Mouse (Mus musculus) lung, embryonic 14.5 days (tissue): ENCODE results near the gene Ikbke. TPM values are rescaled to one million over a fixed set of nuclear protein-coding genes. Genes with fewer than 3 reads are reported as not detected.
A peak's percentile ranks its signal among the peaks of the same experiment; 100 is the strongest.

Experiments used
- ATAC-seq: fragments of 200-750 bp; cut with Nextera tagmentation; 2 replicates; pipeline ENCODE4 v1.8.0; 2017; ENCODE audit warnings: mild to moderate bottlenecking, moderate TSS enrichment, moderate library complexity; ENCODE audit not compliant: insufficient read depth
- DNase-seq: peaks from one replicate; pipeline ENCODE4 v3.0.0-alpha.2; 2015
- H3K27ac ChIP-seq: fragments of 300-500 bp; sonication (generic); 2 replicates; pipeline ENCODE4 v1.5.1; 2014; ENCODE audit warnings: low read depth, mild to moderate bottlenecking, moderate library complexity
- H3K27me3 ChIP-seq: fragments of 300-500 bp; sonication (generic); 2 replicates; pipeline ENCODE4 v1.6.1; 2014; ENCODE audit warnings: low read length, control low read depth; ENCODE audit not compliant: insufficient read depth
- H3K36me3 ChIP-seq: fragments of 300-500 bp; sonication (generic); 2 replicates; pipeline ENCODE4 v1.6.1; 2014; ENCODE audit warnings: control low read depth; ENCODE audit not compliant: insufficient read depth
- H3K4me1 ChIP-seq: fragments of 300-500 bp; sonication (generic); 2 replicates; pipeline ENCODE4 v1.6.1; 2014; ENCODE audit warnings: antibody characterized with exemption, control low read depth; ENCODE audit not compliant: insufficient read depth
- H3K4me2 ChIP-seq: fragments of 300-500 bp; sonication (generic); 2 replicates; pipeline ENCODE4 v1.6.1; 2014; ENCODE audit warnings: mild to moderate bottlenecking
- H3K4me3 ChIP-seq: fragments of 300-500 bp; sonication (generic); 2 replicates; pipeline ENCODE4 v1.5.1; 2014; ENCODE audit warnings: low read depth, low read length
- H3K9ac ChIP-seq: fragments of 300-500 bp; sonication (generic); 2 replicates; pipeline ENCODE4 v1.6.1; 2014
- H3K9me3 ChIP-seq: fragments of 300-500 bp; sonication (generic); 2 replicates; pipeline ENCODE4 v1.6.1; 2016; ENCODE audit warnings: low read depth, low read length, control low read depth
- CTCF ChIP-seq: IDR thresholded peaks from 2 replicates; pipeline ENCODE4 v1.5.1; 2016; ENCODE audit warnings: antibody characterized with exemption, low read depth
- WGBS: fragments of 180-500 bp; shearing (Covaris S2); extraction: QIAGEN DNeasy Blood & Tissue Kit; methylation state at CpG from one replicate; pipeline ENCODE4 v1.1.7; 2014; 5-methylcytosine and 5-hydroxymethylcytosine counted together
- polyA plus RNA-seq: library from polyadenylated mRNA; unstranded; fragments of >200 nt; fragmentation: Nextera tagmentation; extraction: Ambion mirVana; gene quantifications from 2 replicates; pipeline ENCODE4 v1.2.1, GENCODE M21; 2014

The Ikbke gene
- polyA plus RNA-seq, 1 experiment from 2014 or later = 2.3 TPM

DNA sequence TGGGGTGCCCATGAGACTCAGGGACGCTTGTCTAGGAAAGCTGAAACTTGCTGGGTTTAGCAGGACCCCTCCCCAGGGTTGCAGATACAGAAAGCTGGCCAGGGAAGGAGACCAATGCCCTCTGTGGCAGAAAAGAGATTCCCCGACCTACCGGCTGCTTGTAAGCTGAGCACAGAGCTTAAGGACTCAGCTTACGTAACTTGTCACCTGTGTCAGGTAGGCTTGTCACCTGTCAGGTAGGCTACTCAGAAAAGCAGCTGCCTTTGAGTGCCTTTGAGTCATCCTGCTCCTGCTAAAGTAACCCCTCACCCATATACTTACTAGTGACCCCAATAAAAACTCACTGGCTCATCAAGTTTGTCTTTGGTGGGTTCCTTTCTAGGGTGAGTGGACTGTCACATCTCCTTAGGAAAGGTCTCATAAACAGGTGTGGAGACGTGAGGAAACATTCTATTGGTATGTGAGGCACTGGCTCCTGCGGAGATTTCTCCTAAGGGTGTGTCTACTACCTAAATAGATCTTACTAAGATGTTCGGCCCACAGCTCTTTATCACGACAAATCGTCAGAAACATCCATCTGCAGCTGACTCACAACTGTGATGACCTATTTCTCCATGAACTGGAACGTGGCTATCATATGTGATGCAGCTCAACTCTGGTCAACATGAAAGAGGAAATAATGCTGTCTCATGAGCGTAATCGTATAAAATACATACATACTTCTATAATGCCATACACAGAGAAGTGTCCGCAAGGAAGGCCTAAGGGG, 57.4 kb downstream of the Ikbke start:
- H3K4me3 ChIP-seq = no peak overlapping the region
- no peak for DNase-seq
- 73% methylated on average over 13 of the region's 13 CpGs for WGBS

GRCm38 (mm10) chr1:131218933-131219332, 60.5 kb downstream of the Ikbke start:
- 86% methylated on average over 11 of the region's 11 CpGs for WGBS

More for the DNA sequence above, 57.4 kb downstream of the Ikbke start:
- Histone ChIP-seq H3K27ac (no peak overlapping the region), H3K27me3 (no peaks in the 10 kb centered on the region), H3K4me2 (no peak overlapping the region), H3K4me1 (no peaks in the 10 kb centered on the region), H3K36me3 (no peaks in the 10 kb centered on the region), H3K9ac (no peak overlapping the region), H3K9me3 (no peaks in the 10 kb centered on the region)
- no peak for ATAC-seq
- no peak for TF ChIP-seq CTCF

GRCm38 (mm10) chr1:131213361-131213760, 66.0 kb downstream of the Ikbke start:
- Histone ChIP-seq H3K4me1 (peaks cover 6% of the 10 kb centered on the region; the same call in 1 of the 2 replicates), H3K9ac (no peak overlapping the region; the same call in 1 of the 2 replicates), H3K9me3 (no peaks in the 10 kb centered on the region), H3K27me3 (no peaks in the 10 kb centered on the region), H3K4me2 (no peak overlapping the region), H3K4me3 (no peak overlapping the region), H3K36me3 (no peaks in the 10 kb centered on the region), H3K27ac (0 out of 2 replicates have a peak overlapping the region, but pooled peaks have one; percentile 33)
- DNase-seq (peak; percentile 65), ATAC-seq (peak; percentile 26; the same call in 1 of the 2 replicates)
- no peak for TF ChIP-seq CTCF
- 60% methylated on average over 6 of the region's 6 CpGs for WGBS

More at GRCm38 (mm10) chr1:131218933-131219332, 60.5 kb downstream of the Ikbke start:
- no peaks in the 10 kb centered on the region for H3K4me1 ChIP-seq
- no peaks in the 10 kb centered on the region for H3K27me3 ChIP-seq
- H3K9me3 ChIP-seq = no peaks in the 10 kb centered on the region
- ATAC-seq (no peak), DNase-seq (no peak)
- TF ChIP-seq CTCF = no peak
- H3K27ac ChIP-seq = no peak overlapping the region
- H3K36me3 ChIP-seq = no peaks in the 10 kb centered on the region
- no peak overlapping the region for H3K4me3 ChIP-seq
- H3K4me2 ChIP-seq = no peak overlapping the region
- H3K9ac ChIP-seq = no peak overlapping the region

DNA sequence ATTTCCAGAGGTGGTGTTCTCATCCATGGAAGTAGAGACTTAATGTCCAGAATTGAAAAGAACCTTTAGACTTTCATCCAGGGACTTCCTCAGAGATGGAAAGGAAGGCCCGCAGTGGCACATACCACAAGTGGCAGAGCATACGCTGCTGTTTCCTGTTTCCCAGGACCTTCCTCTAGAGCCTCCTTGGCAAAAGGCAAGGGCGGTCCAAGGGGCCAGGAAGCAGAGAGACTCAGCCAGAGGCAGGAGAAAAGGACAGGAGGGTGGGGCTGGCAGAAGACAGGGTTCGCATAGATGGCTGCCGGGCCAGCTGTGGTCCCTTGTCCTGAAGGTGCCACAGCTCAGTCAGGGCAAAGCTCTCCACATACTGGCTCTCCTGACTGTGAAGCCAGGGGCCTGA, 66.5 kb downstream of the Ikbke start:
- no peaks in the 10 kb centered on the region for H3K9me3 ChIP-seq
- H3K4me3 ChIP-seq = no peak overlapping the region
- H3K36me3 ChIP-seq = no peaks in the 10 kb centered on the region
- 41% methylated on average over 5 of the region's 5 CpGs for WGBS
- 0 out of 2 replicates have a peak overlapping the region, but pooled peaks have one; percentile 33 for H3K27ac ChIP-seq
- ATAC-seq (0 out of 2 replicates have a peak, but pooled peaks have one; percentile 9), DNase-seq (peak; percentile 40)
- H3K4me2 ChIP-seq = no peak overlapping the region
- no peak for TF ChIP-seq CTCF
- no peak overlapping the region; the same call in 1 of the 2 replicates for H3K9ac ChIP-seq
- peaks cover 6% of the 10 kb centered on the region; the same call in 1 of the 2 replicates for H3K4me1 ChIP-seq
- no peaks in the 10 kb centered on the region for H3K27me3 ChIP-seq

- Histone ChIP-seq H3K4me3 (no peak overlapping the region), H3K27me3 (no peaks in the 10 kb centered on the region), H3K36me3 (no peaks in the 10 kb centered on the region), H3K9me3 (no peaks in the 10 kb centered on the region), H3K27ac (no peak overlapping the region), H3K4me2 (no peak overlapping the region), H3K9ac (no peak overlapping the region), H3K4me1 (peaks cover 6% of the 10 kb centered on the region; the same call in 1 of the 2 replicates)
- DNase-seq = no peak
- no peak for TF ChIP-seq CTCF
- WGBS = 94% methylated on average over 1 of the region's 1 CpGs
- no peak for ATAC-seq
Measured at GRCm38 (mm10) chr1:131211655-131212054, 67.8 kb downstream of the Ikbke start.

- Histone ChIP-seq H3K4me3 (no peak overlapping the region), H3K9ac (no peak overlapping the region; the same call in 1 of the 2 replicates), H3K27ac (no peak overlapping the region), H3K4me2 (no peak overlapping the region), H3K36me3 (no peaks in the 10 kb centered on the region), H3K4me1 (peaks cover 6% of the 10 kb centered on the region; the same call in 1 of the 2 replicates), H3K27me3 (no peaks in the 10 kb centered on the region), H3K9me3 (no peaks in the 10 kb centered on the region)
- 74% methylated on average over 8 of the region's 8 CpGs for WGBS
- no peak for TF ChIP-seq CTCF
- ATAC-seq = no peak
- DNase-seq = no peak
Measured at GRCm38 (mm10) chr1:131209971-131210426, 69.4 kb downstream of the Ikbke start.

DNA sequence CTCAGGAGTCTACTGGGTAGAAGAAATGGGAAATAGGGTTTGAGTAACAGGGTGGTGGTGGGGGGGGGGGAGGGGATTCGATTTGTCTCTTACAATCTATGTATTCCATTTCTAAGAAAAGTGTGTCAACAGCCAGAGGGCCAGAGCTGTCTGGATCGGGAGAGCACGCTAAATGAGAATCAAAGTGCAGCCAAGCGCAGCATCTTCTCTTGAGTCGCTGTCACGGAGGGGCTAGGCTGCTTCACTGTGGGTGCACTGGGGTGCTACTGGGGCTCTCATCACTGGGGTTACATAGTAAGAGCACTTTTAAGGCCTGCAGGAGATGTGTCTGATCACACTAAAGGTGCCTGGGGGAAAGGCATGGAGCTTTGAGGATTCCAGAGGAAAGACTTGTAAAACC, 70.6 kb downstream of the Ikbke start:
- ATAC-seq = no peak
- Histone ChIP-seq H3K4me1 (peaks cover 6% of the 10 kb centered on the region; the same call in 1 of the 2 replicates), H3K27ac (no peak overlapping the region), H3K9me3 (no peaks in the 10 kb centered on the region), H3K9ac (no peak overlapping the region), H3K4me3 (no peak overlapping the region), H3K4me2 (no peak overlapping the region), H3K36me3 (no peaks in the 10 kb centered on the region), H3K27me3 (no peaks in the 10 kb centered on the region)
- no peak for DNase-seq
- no peak for TF ChIP-seq CTCF
- WGBS = 89% methylated on average over 6 of the region's 6 CpGs
